Mouse (Mus musculus) large intestine, adult 2 months (tissue): ENCODE data around the gene Tax1bp1. TPM values are rescaled to one million over a fixed set of nuclear protein-coding genes. Genes with fewer than 3 reads are reported as not detected.

ENCODE experiments used
- DNase-seq: peaks from one replicate; pipeline ENCODE4 v3.0.0-alpha.2; 2012; ENCODE audit warnings: low read depth, low spot score
- WGBS: fragments of 180-500 bp; shearing (Covaris S2); methylation state at CpG from one replicate; pipeline ENCODE4 v1.1.7; 2018; 5-methylcytosine and 5-hydroxymethylcytosine counted together
- polyA plus RNA-seq: library from polyadenylated mRNA; depleted of rRNA; stranded (reverse); fragments of >200 nt; gene quantifications from 2 replicates; pipeline ENCODE4 v1.2.3, GENCODE M21; 2012; rRNA removed

Tax1bp1 gene
- polyA plus RNA-seq, 1 experiment: 45.0 TPM

DNA sequence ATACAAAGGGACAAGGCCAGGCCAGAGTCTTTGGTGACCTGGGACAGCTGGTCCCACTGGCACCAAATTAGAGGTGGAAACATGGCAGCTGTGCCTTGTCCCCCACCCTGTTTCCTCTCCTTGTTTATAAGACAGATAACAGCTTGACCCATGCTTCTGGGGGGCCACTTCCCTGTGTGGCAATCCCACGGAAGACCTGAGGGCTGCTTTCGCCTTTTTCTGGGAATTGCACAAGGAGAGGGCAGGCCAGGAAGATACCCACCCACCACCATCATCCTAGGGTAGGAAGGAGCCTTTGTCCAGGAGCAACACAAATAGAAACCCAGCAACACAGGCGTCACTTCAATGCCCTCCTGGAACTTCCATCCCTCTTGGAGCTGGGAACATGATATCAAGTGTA, 78.9 kb downstream of the Tax1bp1 start:
- 88% methylated on average over 3 of the region's 3 CpGs for WGBS
- no peak for DNase-seq

DNA sequence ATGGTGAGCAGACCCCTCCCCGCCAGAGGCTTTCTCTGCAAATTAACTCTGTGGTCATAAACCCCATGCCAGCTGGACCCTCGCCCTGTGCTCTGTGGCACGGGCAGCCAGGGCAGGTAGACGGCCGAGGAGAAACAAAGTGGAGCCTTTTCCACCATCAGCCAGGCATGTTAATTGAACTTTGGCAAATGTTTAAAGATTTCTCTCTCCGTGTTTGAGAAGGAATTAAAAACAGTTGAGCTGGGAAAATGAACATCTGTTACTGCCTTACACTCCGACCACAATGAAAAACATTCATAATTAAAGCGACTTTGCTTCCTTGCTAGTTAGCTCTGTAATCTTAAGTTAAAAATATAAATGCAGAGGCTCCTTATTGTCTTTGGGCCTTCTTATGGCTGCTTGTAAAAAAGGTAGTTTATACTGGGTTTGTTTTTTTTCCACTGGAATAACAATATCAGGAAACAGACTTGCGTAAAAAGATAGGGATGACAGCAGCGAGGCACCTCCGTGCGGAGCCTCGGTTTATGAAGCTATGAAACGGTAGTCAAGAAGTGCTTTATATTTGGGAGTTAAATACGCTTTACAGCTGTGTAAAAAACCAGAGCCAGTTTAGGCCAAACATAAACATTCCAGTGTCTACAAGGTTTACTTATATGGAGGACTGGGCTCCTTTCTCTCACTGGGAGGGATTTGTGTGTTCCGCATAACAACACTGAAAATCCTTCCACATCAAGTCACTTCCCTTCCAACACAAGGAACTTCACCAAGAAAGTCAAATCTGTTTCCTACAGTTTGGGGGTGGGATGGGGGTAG, 81.7 kb downstream of the Tax1bp1 start:
- no peak for DNase-seq
- 19% methylated on average over 16 of the region's 16 CpGs for WGBS

DNA sequence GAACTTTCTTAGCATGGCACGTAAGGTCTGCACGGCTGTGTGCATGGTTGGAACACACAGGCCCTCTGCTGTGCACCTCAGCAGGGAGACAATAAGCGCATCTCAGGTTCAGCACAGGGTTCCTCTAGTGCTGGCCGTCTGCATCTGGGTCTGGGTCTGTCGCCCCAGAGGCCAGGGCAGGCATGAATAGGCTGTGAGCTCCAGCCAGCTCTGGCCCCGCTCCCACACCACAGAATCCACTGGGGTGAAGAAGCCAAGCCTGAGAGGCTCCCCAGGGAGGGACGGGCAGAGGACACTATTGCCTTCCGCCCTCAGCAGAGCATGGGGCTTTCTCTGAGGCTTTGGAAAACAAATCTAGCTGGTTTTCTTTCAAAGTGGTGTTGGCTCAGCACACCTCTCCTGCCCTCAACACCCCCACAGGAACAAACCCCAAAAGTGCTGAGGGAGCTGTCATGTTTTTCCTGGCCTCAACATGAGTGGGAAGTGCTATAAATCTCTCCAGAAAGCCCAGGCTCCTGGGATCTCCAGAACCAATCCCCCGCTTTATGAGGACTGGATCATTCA, 82.6 kb downstream of the Tax1bp1 start:
- 70% methylated on average over 9 of the region's 9 CpGs for WGBS
- no peak for DNase-seq

GRCm38 (mm10) chr6:52796691-52797090, 83.2 kb downstream of the Tax1bp1 start:
- DNase-seq: no peak
- WGBS: 66% methylated on average over 1 of the region's 1 CpGs

DNA sequence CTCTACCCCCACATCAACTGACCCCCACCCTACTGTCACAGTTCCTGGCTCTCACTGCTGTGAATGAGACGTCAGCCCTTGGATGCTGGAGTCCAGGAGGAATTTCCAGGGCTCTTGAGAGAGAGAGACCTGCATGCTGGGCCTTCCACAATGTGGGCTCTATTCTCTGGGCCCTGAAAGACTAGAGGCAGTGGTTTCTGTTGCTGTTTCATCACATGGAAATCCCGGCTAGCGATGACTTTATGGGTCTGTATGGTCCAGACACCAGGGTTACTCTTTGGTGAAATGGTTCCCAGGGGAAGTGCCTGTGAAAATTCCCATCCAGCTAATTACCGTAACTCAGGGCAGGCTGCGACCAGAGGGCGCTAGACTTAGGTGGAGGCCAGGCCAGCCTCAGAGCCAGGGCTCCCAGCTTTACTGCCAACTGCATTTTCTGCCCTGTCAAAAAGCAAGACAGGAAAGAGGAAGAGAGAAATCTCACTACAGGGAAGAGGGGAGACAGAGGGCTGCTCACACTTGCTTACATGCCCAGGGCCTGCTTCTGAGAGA, 83.8 kb downstream of the Tax1bp1 start:
- WGBS: 77% methylated on average over 6 of the region's 6 CpGs
- no peak for DNase-seq

DNA sequence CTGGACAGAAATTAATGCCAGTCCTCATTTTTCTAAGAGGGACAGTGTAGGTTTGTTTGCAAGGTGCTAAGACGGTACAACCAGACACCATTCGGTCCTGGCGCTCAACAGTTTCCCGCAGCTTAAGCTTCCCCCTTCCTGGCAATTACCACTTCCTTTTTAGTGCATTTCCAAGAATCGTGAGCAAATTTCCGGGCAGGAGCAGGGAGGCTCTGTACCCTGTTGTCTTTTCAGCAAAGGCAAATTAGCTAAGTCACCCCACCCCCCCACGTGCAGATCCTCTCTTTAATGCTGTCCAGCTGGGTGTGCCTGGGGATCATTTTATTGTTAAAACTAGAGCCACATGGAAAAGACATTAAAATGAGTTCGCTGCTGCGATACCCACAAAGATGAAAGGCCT, 88.7 kb downstream of the Tax1bp1 start:
- no peak for DNase-seq
- WGBS: 51% methylated on average over 9 of the region's 9 CpGs

GRCm38 (mm10) chr6:52805237-52805856, 91.8 kb downstream of the Tax1bp1 start:
- WGBS: 70% methylated on average over 3 of the region's 3 CpGs
- DNase-seq: no peak

Other genes starting within 250 kb of the Tax1bp1 start
- 24.6 and 25.8 TPM in 2 replicates for gene Hibadh, start 73.3 kb upstream of the Tax1bp1 start, polyA plus RNA-seq